Mouse (Mus musculus) erythroblast, adult 5-6 weeks (primary cell): ENCODE measurements around the gene Tssk2. TPM values are rescaled to one million over a fixed set of nuclear protein-coding genes. Genes with fewer than 3 reads are reported as not detected.

ENCODE experiments used
- ATAC-seq: replicated peaks from 2 replicates; pipeline ENCODE4 v1.8.0; 2016; ENCODE audit warnings: moderate number of reproducible peaks, mild to moderate bottlenecking, moderate TSS enrichment, inconsistent platforms; ENCODE audit not compliant: poor library complexity, low FRiP score, severe bottlenecking
- total RNA-seq, 2 experiments: library from RNA; stranded (forward) in 1 of 2; stranded (reverse) in 1 of 2; fragments of 150-400 nt in 1 of 2; fragments of 200-764, 138-1000 nt in 1 of 2; gene quantifications; 2 replicates each; pipeline versions ENCODE4 v1.2.3 to v1.2.4; 2015 to 2017; ENCODE audit warnings: low replicate concordance in 2 of 2

Tssk2 gene
- total RNA-seq (2015; ENCODE audit: low replicate concordance): not detected in 2 replicates
- not detected in 2 replicates for total RNA-seq (2017; ENCODE audit: low replicate concordance)

DNA sequence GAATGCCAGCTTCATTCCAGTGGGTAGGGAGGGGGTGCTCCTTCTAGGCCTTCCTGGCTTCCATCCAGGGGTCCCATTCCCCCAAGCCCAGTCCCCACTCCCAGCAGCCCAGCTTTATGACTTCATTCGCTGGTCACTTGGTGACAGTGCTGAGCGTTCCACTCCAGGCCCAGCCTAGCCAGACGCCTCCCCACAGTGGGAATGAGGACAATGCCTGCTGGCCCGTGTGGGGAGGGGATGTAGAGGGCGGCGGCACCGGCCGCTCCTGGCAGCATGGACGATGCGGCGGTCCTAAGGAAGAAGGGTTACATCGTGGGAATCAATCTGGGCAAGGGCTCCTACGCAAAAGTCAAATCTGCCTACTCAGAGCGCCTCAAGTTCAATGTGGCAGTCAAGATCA, at the start of gene Tssk2, which contains the start of gene Dgcr2:
Gene Tssk2, plus strand, starts transcription at position 176 of the 400 bp plus-strand sequence.
Gene Dgcr2, minus strand, starts transcription at position 101 of the 400 bp plus-strand sequence.
- no peak for ATAC-seq

DNA sequence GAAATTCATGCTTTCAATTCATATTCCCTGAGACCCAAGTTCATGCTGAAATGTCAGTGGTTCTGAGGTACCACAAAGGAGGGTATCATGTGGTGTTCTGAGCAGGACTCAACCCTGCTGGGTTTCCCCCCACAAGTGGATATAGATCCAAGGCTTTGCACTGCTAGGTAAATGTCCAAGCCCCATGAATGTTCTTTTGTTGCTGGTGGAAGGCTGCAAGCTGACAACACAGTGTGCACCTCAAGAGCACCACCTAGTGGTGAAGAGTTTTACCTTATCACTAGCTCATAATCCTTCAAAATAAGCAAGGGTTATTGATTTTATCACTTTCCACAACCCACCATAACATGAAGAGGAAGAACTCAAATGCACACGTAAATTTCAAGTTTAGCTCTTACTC, 49.5 kb upstream of the Tssk2 start:
- peak; percentile 76 for ATAC-seq

DNA sequence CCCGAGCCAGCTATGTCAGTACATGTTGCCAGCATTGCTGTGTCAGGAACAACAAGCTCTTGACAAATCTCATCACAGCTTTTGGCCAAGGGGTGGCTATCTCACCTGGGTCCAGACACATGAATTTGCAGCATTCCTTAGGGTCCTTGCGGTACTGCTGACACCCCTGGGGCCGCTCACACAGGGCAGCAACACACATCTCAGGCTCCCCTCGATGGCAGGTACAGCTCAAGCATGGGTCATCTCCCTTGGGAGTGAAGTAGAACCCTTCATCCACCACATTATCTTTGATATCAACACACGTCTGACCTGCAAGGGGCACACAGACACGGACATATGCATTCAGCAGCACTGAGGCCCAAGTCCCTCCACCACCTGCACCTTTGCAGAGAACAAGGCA, 49.0 kb upstream of the Tssk2 start:
- ATAC-seq: no peak

DNA sequence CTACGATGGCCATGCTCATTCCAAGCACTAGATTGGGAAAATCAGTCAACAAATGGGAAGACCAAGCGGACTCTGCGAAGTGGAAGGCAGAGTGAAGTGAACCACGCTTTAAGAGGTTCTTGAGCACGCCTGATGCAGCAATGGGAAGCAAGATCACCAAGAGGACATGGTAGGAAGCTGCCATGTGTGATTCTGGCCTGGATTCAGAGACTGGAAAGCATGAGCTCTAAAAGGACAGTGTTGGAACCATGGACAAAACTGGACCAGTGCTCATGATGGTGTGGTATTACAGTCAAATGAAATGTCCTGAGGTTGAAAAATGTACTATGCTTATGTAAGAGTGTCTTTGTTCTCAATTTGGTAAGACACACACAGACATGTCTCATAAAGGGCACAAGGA, 47.1 kb upstream of the Tssk2 start:
- ATAC-seq: no peak

DNA sequence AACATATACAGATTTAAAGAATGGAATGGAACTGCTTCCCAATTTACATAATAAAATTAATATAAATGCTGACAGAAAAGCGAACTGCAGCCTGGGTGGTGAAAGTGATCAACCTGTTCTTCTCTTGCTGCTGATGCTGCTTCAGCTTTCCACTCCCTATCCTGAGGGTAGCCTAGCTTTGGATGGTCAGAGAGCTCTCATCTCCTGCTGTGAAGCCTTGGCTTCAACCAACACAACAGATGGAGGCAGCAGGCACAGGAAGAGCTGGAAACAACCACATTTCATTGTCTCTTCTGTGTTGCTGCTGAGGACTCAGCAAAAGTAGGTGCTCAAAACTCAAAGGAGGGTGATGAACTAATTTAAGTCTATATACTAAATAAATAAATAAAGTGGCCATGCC, 46.6 kb upstream of the Tssk2 start:
- no peak for ATAC-seq

DNA sequence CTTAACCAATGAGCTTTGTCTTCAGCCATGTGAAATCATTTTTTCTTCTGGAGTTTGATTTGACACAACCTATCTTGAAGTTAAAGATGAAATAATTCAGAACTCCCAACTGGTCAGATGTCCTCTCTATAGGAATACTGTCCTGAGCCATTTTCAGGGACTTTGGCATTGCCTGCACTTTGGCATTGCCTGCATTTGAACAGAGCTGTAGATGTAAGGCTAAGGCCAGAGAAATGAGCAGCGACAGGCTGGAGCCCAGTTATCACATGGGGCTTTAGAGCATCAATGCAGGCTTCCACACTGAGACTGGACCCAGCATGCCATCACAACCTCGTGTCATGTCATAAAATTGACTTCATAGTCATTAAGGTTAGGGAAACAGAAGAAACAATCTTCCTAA, 45.2 kb upstream of the Tssk2 start:
- no peak for ATAC-seq

DNA sequence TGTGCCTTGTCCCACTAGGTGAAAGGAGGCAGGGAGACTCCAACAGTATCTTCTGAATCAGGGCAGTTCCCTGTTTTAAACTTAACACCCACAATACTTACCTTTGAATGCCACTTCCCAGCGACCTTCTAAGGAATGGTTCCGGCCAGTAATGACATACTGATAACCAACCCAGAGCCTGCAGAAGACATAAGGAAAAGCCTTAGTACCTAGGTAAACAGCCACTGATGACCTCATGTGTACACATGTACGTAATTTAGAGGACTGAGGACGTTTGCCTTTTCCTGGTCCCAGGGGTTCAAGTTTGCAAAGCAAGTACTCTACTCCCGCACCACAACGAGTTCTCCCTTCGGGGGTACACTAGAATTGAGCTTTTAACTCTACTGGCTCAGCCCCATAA, 41.3 kb upstream of the Tssk2 start:
- no peak for ATAC-seq

DNA sequence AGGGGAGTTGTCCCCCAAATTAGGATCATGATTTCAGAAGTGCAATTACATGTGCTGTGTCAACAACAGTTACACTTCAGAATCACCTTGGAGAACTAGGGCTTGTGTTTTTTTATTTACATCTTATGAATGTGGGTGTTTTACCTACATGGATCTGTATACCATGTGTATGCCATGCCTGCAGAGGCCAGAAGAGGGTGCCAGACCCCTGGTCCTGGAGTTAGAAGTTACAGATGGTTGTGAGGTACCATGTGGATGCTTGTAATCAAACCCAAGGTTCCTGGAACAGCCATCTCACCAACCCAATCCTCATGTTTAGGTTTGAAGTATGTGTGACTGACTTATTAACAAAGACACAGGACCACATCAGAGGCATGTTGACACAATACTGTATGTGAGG, 39.8 kb upstream of the Tssk2 start:
- 0 out of 2 replicates have a peak, but pooled peaks have one; percentile 48 for ATAC-seq

DNA sequence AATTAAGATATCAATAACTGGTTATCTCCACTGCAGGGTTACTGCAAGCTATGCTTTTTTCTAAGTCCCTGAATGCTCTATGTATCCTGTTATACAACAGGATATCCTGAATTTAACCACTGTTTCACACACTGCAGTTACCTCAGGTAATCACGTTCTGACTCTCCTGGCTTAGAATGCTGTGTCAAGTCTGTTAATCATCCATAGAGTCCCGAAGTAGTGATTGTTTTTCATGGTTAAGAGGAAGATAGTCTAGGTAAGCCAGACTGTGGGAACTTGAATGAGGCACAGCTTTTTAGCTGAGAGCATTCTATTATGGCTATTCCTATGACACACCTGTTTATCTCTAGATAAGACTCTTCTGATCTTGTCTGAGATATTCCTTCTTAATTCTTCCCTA, 33.1 kb upstream of the Tssk2 start:
- no peak for ATAC-seq

DNA sequence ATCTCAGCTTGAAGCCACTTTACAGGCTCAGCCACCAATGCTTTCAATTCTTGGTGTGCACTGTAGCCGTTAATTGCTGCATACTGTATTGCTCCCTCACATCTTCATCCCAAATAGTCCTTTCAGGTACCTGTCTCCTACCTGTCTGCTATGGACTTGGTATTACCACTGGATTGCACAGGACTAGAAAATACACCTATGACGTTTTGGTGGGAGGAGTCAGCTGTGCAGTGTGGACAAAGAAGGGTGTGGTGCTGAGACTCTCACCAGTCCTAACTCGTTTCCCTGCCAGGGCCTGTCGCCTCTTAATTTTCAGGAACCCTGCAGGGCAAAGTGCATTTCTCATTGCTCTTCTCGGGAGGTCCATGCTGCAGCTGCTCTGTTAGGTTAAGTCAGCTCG, 32.7 kb upstream of the Tssk2 start:
- no peak for ATAC-seq

DNA sequence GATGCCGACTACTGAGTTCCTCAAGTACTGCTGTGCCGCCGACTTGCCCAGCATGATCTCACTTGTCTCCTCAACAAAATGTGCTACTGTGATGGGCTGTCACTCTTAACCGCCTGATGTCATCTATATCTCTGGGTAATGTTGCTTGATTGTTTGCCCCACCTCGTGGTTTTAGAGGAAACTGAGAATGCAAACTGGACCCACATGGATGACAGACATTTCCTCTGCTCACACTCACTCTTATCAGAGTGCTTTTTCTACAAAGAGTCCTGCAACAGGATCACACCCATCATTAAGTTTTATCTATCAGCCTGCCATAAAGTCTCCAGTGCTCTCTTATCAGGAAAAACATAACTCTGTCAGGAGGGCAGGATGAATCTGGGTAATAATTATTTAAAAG, 27.2 kb upstream of the Tssk2 start:
- 0 out of 2 replicates have a peak, but pooled peaks have one; percentile 27 for ATAC-seq

DNA sequence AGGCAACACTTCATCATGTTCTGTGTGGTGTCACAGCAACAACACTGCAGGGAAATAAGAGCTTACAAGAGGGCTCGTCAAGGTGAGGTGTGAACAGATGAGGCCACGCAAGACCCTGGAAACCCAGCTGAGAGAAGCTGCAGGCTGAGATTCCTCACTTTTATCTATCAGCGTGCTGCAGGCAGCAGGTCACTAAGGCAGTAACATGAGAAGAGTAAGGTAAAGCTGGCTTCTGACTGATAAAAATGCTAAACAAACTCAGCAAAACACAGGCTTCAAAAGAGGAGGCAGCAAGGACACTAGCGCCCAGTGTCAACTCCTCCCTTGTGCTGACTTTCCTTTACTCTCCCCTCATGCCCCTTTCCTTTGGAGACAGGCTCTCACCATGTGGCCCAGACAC, 25.4 kb upstream of the Tssk2 start:
- 0 out of 2 replicates have a peak, but pooled peaks have one; percentile 41 for ATAC-seq

DNA sequence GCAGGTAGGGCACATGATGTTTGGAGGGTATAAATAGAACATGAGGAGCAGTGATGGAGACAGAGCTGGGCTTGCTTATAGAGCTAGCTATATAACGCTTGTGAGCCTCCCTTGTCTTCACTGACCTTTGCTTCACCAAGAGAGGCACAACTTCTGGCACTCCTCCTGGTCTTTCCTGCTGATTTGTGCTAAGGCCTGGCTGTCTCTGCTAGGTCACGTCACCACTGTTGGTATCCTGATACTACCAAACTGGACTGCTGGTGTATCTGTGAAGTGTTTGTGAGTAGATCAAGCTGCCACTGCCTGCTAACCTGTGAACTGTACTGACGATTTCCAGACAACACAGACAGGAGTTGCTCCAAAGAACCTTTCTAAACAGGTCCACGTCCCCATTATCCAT, 23.3 kb upstream of the Tssk2 start:
- ATAC-seq: no peak

DNA sequence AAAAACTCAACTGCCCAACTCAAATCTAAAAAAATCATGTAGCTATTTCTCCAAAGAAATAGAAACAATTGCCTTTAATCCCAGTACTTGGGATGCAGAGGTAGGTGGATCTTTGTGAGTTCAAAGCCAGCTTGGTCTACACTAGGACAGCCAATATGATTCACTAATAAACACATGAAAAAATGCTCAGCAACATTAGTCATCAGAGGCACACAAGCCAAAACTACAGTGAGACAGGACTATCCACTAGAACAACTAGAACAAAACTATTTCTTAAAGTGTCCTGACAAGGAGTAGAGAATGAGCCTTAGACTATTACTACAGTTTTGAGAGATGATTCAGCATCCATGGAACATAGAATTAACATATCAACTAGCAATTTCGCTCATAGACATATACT, 22.3 kb upstream of the Tssk2 start:
- ATAC-seq: no peak

DNA sequence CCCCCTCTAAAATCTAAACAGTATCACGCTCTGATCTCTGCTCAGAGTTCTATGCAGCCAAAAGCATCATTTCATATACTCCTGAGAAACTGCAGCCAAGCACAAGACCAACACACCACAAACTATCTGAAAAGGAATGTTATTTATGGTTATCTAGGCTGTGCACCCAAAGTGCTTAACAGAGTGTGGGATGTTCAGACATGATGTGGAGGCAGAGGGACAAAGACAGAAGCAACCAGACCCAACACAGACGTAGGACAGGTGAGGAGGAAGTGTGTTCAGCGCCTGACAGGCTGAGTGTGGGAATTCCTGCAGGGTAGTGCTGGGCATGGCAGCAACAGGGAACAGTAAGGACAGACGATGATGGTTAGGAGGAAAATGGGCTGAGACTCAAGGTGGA, 18.9 kb upstream of the Tssk2 start:
- ATAC-seq: no peak

DNA sequence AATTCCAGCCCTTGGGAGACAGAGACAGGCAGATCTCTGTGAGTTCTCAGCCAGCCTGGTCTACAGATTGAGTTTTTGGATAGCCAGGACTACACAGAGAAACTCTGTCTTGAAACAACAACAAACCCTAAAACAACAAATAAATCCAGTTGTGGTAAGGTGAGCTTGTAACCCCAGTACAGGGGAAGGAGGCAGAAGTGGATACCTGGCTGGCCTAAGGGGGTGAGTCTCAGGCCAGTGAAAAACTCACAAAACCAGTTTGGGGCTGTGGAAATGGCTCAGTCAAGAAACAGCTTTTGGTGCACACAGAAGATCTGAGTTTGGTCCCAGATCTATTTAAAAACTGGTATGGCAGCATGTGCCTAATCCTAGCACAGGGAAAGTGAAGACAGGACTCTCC, 16.2 kb upstream of the Tssk2 start:
- ATAC-seq: no peak

DNA sequence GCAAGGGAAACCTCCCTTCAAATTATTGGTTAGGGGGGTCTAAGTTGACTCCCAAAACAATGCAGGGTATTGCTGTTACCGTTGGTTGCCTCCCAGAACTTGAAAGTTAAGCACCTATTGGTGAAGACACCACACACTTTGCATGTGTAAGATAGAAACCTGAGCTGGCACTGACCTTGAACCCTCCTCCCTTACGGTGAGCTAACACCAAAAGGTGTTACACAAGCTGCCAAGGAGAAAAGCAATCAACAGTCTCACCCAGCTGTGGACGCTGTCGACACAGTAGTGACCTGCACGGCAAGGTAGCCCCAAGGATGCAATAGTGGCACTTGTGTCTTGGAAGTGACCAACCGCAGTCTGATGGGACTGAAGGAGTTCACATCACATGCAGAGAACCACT, 14.3 kb upstream of the Tssk2 start:
- no peak for ATAC-seq

DNA sequence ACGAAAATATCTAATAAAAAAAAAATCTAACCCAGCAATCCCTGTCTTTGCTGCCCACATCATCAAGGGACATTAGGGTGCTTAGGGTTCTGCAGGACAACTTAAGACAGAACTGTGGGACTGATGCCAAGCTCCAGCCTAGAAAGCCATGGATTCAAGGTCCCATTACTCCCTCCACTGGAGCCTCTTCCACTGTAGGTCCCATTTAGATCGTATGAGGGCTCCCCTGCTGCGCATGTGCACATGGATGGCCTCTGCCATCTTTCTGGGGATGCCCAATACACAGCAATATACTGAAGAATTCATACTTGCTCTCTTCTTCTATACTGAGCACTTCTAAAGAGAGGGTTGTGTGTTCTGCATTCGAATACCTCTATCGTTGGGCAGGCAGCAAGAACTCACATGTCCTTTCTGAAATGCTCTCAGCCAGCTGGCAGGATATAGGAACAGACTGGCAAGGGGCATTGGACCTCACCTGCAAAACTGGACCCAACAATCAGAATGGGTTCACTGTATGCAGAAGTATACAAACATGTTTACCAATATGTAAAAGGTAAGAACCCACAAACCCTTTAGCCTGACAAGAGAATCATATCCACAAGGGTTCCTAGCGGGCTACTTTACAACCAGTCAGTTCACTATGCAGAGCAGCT, 8.6 kb upstream of the Tssk2 start:
- no peak for ATAC-seq

DNA sequence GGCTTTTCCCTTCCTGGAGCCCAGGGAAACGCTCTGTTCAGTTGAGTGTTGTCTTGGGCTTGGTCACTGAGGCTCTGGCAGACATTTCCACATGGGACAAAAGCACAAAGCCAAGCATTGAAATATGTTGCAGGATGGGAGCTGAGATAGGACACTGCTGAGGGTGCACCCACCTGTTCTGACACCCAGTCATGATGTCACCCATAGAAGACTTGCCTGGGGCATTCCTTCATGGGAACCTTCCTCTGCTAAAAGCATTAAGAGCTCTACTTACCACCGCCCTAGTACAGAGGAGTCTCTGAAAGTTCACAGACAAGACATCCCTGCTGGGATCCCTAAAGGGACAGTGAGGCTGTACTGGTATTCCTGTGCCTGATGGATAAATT, 8.1 kb upstream of the Tssk2 start:
- no peak for ATAC-seq

DNA sequence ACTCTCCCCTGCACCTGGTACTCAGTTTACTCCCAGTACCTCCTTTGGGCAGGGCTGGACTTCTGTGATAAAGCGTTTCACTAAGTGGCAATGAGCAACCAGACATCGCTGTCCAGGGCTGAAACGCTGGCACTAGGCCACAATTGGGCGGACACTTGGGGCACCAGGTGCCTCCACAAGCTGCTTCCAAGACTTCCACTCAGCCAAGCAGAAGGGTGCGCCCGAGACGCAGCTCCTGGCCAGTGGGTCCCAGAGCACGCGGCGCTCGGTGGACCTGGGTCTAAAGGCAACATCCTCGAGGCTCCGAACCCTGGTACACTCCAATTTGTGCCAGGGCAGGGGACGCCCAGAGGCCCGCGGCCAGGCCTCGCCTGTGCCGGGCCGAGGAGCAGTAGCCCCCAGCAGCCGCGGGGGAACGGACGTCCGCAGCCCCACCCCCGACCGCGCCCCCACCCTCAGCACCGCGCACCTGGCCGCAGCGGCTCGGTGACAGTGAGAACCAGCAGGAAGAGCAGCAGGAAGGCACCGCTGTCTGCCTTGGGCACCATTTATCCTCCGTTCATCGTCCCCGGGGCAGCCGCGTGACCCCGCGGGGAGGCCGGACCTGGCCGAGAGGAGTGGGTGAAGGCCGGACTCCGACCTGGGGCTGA, 7.4 kb upstream of the Tssk2 start:
- ATAC-seq: peak; percentile 83

DNA sequence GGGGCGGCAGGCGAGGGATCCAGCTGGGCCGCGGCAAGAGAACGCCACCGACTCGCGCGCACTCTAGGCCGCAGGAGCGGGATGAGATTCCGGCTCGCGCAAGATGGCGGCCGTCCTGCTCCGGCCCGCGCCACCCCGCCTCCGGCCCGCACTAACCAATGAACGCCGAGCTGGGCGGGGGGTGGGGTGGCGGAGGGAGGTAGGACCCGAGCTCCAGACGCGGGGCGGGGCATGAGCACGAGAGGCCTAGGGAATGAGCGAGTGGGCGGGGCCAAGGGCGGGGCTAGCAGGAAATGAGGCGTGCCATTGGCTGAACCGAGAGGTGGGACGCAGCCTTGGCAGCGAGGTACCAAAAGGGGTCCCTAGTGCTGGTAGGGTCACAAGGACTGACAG, 6.9 kb upstream of the Tssk2 start, which contains the start of gene Gm20518:
Gene Gm20518, minus strand, starts transcription at position 105 of the 393 bp plus-strand sequence.
- peak; percentile 88 for ATAC-seq

DNA sequence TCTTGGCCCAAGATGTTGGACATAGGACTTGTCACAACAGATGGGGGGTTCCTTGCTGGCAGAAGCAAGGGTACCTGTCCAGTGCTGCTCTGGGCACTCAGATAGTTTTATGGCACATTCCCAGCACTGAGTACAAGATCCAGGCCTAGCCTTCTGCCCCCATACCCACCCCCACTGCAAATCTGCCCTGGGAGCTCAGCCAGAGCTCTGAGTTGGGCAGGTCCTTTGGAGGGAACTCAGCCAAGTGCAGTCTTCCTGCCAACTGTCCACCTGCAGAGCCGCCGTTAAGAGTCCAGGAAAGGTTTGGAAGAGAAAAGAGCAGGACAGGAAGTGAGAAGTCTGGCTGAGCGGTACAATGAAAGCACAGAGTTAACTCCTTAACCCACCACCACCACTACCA, 5.8 kb upstream of the Tssk2 start:
- ATAC-seq: no peak
